Mouse (Mus musculus): ENCODE results near the gene Gm49387. TPM values are rescaled to one million over a fixed set of nuclear protein-coding genes. Genes with fewer than 3 reads are reported as not detected.

The Gm49387 gene
- polyA plus RNA-seq, 1 experiment from 2014 or later, result not detected

- H3K9me3 ChIP-seq (ENCODE audit: control insufficient read depth, low read length), result no peaks in the 10 kb centered on the region
- H3K9ac ChIP-seq (ENCODE audit: low read length), result no peak overlapping the region
- no peak overlapping the region for H3K27ac ChIP-seq (ENCODE audit: low read depth, low read length)
- peaks cover 46% of the 10 kb centered on the region for H3K36me3 ChIP-seq (ENCODE audit: control insufficient read depth, insufficient read depth, low read length)
- no peak for ATAC-seq (ENCODE audit: low FRiP score)
- no peak overlapping the region for H3K4me2 ChIP-seq
- H3K4me1 ChIP-seq (ENCODE audit: control insufficient read depth, insufficient read depth, low read length), result no peaks in the 10 kb centered on the region
- DNase-seq (ENCODE audit: low spot score, missing footprints), result no peak
- H3K27me3 ChIP-seq (ENCODE audit: control insufficient read depth, insufficient read depth, low read length), result no peaks in the 10 kb centered on the region
- H3K4me3 ChIP-seq (ENCODE audit: low read depth, low read length), result no peak overlapping the region
- 97% methylated on average over 6 of the region's 6 CpGs for WGBS
Measured at GRCm38 (mm10) chr14:31506456-31506855, 134.2 kb downstream of the Gm49387 start.

DNA sequence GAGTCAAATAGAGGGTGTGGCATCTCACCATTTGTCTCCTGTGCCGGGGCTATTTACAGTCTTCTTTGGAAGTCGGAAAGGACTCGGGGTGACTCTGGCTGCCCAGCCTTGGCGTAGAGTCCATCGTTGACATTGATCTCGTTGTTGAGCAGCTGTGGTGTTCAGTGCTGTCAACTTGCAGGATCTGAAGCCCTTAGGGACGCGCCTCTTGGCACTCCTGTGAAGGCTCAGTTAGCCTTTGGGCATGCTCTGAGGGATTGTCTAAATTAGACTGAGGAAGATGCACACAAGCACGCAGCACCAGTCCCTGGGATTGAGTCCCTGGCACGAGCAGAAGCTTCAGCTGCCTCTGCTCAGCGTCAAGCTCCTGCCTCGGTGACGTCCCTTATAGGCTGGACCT, 137.3 kb downstream of the Gm49387 start:
- H3K36me3 ChIP-seq (ENCODE audit: control insufficient read depth, insufficient read depth, low read length), result peaks cover 36% of the 10 kb centered on the region
- H3K27ac ChIP-seq (ENCODE audit: low read depth, low read length), result no peak overlapping the region

More for the DNA sequence above, 137.3 kb downstream of the Gm49387 start:
- Histone ChIP-seq H3K9me3 (ENCODE audit: control insufficient read depth, low read length) (no peaks in the 10 kb centered on the region), H3K4me2 (no peak overlapping the region), H3K9ac (ENCODE audit: low read length) (no peak overlapping the region), H3K27me3 (ENCODE audit: control insufficient read depth, insufficient read depth, low read length) (no peaks in the 10 kb centered on the region), H3K4me1 (ENCODE audit: control insufficient read depth, insufficient read depth, low read length) (no peaks in the 10 kb centered on the region), H3K4me3 (ENCODE audit: low read depth, low read length) (no peak overlapping the region)
- DNase-seq (ENCODE audit: low spot score, missing footprints) (no peak), ATAC-seq (ENCODE audit: low FRiP score) (no peak)
- 93% methylated on average over 13 of the region's 13 CpGs for WGBS

Other genes starting within 250 kb of the Gm49387 start
- gene Sh3bp5, start 204.8 kb downstream of the Gm49387 start, polyA plus RNA-seq (2014; fragmentation: Nextera tagmentation; extraction: Ambion mirVana), result 15.3 and 15.8 TPM in 2 replicates
- gene Eaf1, start 146.5 kb downstream of the Gm49387 start, polyA plus RNA-seq (2014; fragmentation: Nextera tagmentation; extraction: Ambion mirVana), result 15.9 and 16.2 TPM in 2 replicates
- gene Mettl6, start 145.8 kb downstream of the Gm49387 start, polyA plus RNA-seq (2014; fragmentation: Nextera tagmentation; extraction: Ambion mirVana), result 83.4 and 93.2 TPM in 2 replicates
- gene Colq, start 49.5 kb downstream of the Gm49387 start, polyA plus RNA-seq (2014; fragmentation: Nextera tagmentation; extraction: Ambion mirVana), result 0.04 TPM in 1 of 2 replicates, not detected in the other
- gene Btd, start 150 bp upstream of the Gm49387 start, polyA plus RNA-seq (2014; fragmentation: Nextera tagmentation; extraction: Ambion mirVana), result 15.8 and 16.7 TPM in 2 replicates
- gene Hacl1, start 408 bp upstream of the Gm49387 start, polyA plus RNA-seq (2014; fragmentation: Nextera tagmentation; extraction: Ambion mirVana), result 9.6 and 10.9 TPM in 2 replicates
- 8.9 and 9.4 TPM in 2 replicates for gene Ankrd28, start 189.8 kb upstream of the Gm49387 start, polyA plus RNA-seq (2014; fragmentation: Nextera tagmentation; extraction: Ambion mirVana)